11 mouse cellular contexts compared by ENCODE assay signal in the genomic region with DNA sequence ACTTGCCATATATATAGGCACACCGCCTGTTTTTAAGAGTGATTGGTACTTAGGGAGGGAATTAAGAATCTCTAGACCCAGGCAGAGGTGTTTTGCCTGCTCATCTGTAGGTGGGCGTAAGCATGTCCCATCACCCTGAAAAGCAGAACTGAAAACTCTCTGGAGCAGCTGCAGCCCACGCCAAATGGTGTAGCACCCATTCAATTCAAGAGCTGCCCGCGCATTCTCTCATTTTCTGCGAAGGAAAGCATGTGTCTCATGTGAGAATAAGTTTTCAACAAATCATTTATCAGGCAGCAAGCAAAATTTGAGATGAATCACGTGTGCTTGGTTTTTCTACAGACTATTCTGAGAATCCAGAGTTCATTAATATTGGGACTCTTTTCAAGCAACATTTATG.
A peak's percentile ranks its signal among the peaks of the same experiment; 100 is the strongest.
DNase-seq lines count a peak whose midpoint lies in the region; ATAC-seq and TF ChIP-seq lines count a peak whose summit lies in the region.
"Had no signal": no experiment of that assay in that cellular context is flagged by ENCODE, and none has a peak within 500 bp of the region (broad histone marks: within the 10 kb centered on the region; RNA-seq: fewer than 3 reads in every experiment).

No protein-coding gene starts in this region.

- no peaks in the 10 kb centered on the region for H3K36me3 ChIP-seq in intestine, postnatal 0 days (ENCODE audit: control insufficient read depth, insufficient read depth)
- no peaks in the 10 kb centered on the region for H3K36me3 ChIP-seq in intestine, embryonic 15.5 days
- H3K36me3 ChIP-seq in heart, embryonic 10.5 days = peaks cover 6% of the 10 kb centered on the region; the same call in 1 of the 2 replicates
- no peaks in the 10 kb centered on the region for H3K36me3 ChIP-seq in kidney, adult 2 months (ENCODE audit: control insufficient read depth, insufficient read depth, low read length)
- H3K36me3 ChIP-seq: hindbrain, embryonic 12.5 days had no signal

- DNase-seq in thymus, postnatal 14 days = peak; percentile 23
- DNase-seq in thymus, postnatal 4 days = no peak
- peak; percentile 62 to 76 for DNase-seq in right cerebral cortex, postnatal 10 days (ENCODE audit: low spot score in 2 of 2)
- no peak for DNase-seq in heart, embryonic 10.5 days (ENCODE audit: low spot score)
- DNase-seq in embryo, embryonic 9.5 days (ENCODE audit: extremely low spot score) = no peak
- DNase-seq in kidney, adult 2 months = no peak

- no peaks in the 10 kb centered on the region for H3K9me3 ChIP-seq in intestine, postnatal 0 days (ENCODE audit: control insufficient read depth)
- no peaks in the 10 kb centered on the region for H3K9me3 ChIP-seq in intestine, embryonic 15.5 days
- no peaks in the 10 kb centered on the region for H3K9me3 ChIP-seq in heart, embryonic 10.5 days
- H3K9me3 ChIP-seq: hindbrain, embryonic 12.5 days; megakaryocyte, embryonic 14.5 days had no signal

- no peak for TF ChIP-seq POLR2A in kidney, adult 2 months (IDR thresholded peaks at IDR 0.05; ENCODE audit: low read depth, low read length)

- TF ChIP-seq CTCF in intestine, postnatal 0 days (IDR thresholded peaks at IDR 0.05; ENCODE audit: low read depth) = no peak
- no peak for TF ChIP-seq CTCF in kidney, adult 2 months (conservative IDR thresholded peaks at IDR 0.05; ENCODE audit: insufficient read depth, insufficient read length, low read depth, low read length)

- H3K27me3 ChIP-seq in intestine, postnatal 0 days (replicated peaks; ENCODE audit: control insufficient read depth, insufficient read depth, low read length) = no peaks in the 10 kb centered on the region
- H3K27me3 ChIP-seq in intestine, embryonic 15.5 days (replicated peaks) = no peaks in the 10 kb centered on the region
- H3K27me3 ChIP-seq in heart, embryonic 10.5 days (ENCODE audit: insufficient read depth, poor library complexity, severe bottlenecking) = no peaks in the 10 kb centered on the region
- H3K27me3 ChIP-seq in kidney, adult 2 months (replicated peaks; ENCODE audit: control insufficient read depth, insufficient read depth, low read length) = no peaks in the 10 kb centered on the region
- H3K27me3 ChIP-seq: hindbrain, embryonic 12.5 days; megakaryocyte, embryonic 14.5 days had no signal

- no peak overlapping the region for H3K4me2 ChIP-seq in intestine, postnatal 0 days (replicated peaks; ENCODE audit: low read depth)
- H3K4me2 ChIP-seq in intestine, embryonic 15.5 days (replicated peaks) = no peak overlapping the region
- H3K4me2 ChIP-seq: hindbrain, embryonic 12.5 days had no signal

- 0 out of 2 replicates have a peak, but pooled peaks cover 3% of the 10 kb centered on the region for H3K4me1 ChIP-seq in intestine, postnatal 0 days (replicated peaks; ENCODE audit: control insufficient read depth, insufficient read depth, low read length)
- peaks cover 3% of the 10 kb centered on the region; the same call in 1 of the 2 replicates for H3K4me1 ChIP-seq in intestine, embryonic 15.5 days (replicated peaks)
- H3K4me1 ChIP-seq in heart, embryonic 10.5 days = peaks cover 5% of the 10 kb centered on the region; the same call in 1 of the 2 replicates
- no peaks in the 10 kb centered on the region; the same call in 1 of the 2 replicates for H3K4me1 ChIP-seq in kidney, adult 2 months (ENCODE audit: control insufficient read depth, insufficient read depth, low read length)

- H3K4me3 ChIP-seq in intestine, postnatal 0 days (ENCODE audit: low read depth, low read length) = no peak overlapping the region
- H3K4me3 ChIP-seq in intestine, embryonic 15.5 days (replicated peaks) = no peak overlapping the region
- H3K4me3 ChIP-seq in heart, embryonic 10.5 days = no peak overlapping the region
- H3K4me3 ChIP-seq in kidney, adult 2 months (ENCODE audit: insufficient read depth, low read depth, low read length) = no peak overlapping the region
- H3K4me3 ChIP-seq: hindbrain, embryonic 12.5 days; megakaryocyte, embryonic 14.5 days had no signal

- no peak overlapping the region for H3K9ac ChIP-seq in intestine, postnatal 0 days (ENCODE audit: low read depth, low read length)
- no peak overlapping the region for H3K9ac ChIP-seq in intestine, embryonic 15.5 days
- H3K9ac ChIP-seq: hindbrain, embryonic 12.5 days had no signal

- WGBS in intestine, postnatal 0 days = 72% methylated on average over 7 of the region's 7 CpGs
- 63% methylated on average over 7 of the region's 7 CpGs for WGBS in intestine, embryonic 15.5 days
- 86% methylated on average over 7 of the region's 7 CpGs for WGBS in heart, embryonic 10.5 days
- 89% methylated on average over 7 of the region's 7 CpGs for WGBS in kidney, adult 2 months

- peak overlapping the region; percentile 21; the same call in 1 of the 2 replicates for H3K27ac ChIP-seq in intestine, postnatal 0 days (ENCODE audit: low read depth, low read length)
- no peak overlapping the region for H3K27ac ChIP-seq in intestine, embryonic 15.5 days
- no peak overlapping the region for H3K27ac ChIP-seq in heart, embryonic 10.5 days
- H3K27ac ChIP-seq in kidney, adult 2 months (ENCODE audit: insufficient read depth, low read depth, low read length) = no peak overlapping the region
- H3K27ac ChIP-seq: hindbrain, embryonic 12.5 days had no signal

- ATAC-seq in intestine, postnatal 0 days = no peak
- ATAC-seq in intestine, embryonic 15.5 days = no peak
- ATAC-seq: CD4-positive, CD25-positive, alpha-beta regulatory T cell, adult 4 months had no signal

Comparison
In these comparisons a context has a peak if more than half of its experiments do, and no peak if none do; other contexts are left out.
1. DNase-seq: peak in thymus, postnatal 14 days (single experiment) and right cerebral cortex, postnatal 10 days (2 of 2); none in thymus, postnatal 4 days (single experiment), heart, embryonic 10.5 days (single experiment), embryo, embryonic 9.5 days (single experiment) and kidney, adult 2 months (single experiment).